Mouse (Mus musculus): ENCODE measurements at regions not wholly inside any gene's neighbourhood (a gene's known extent, or its start where the extent isn't known, plus 50 kb on each side); places are given as distances from the start of the nearest gene placed in this dataset.

DNA sequence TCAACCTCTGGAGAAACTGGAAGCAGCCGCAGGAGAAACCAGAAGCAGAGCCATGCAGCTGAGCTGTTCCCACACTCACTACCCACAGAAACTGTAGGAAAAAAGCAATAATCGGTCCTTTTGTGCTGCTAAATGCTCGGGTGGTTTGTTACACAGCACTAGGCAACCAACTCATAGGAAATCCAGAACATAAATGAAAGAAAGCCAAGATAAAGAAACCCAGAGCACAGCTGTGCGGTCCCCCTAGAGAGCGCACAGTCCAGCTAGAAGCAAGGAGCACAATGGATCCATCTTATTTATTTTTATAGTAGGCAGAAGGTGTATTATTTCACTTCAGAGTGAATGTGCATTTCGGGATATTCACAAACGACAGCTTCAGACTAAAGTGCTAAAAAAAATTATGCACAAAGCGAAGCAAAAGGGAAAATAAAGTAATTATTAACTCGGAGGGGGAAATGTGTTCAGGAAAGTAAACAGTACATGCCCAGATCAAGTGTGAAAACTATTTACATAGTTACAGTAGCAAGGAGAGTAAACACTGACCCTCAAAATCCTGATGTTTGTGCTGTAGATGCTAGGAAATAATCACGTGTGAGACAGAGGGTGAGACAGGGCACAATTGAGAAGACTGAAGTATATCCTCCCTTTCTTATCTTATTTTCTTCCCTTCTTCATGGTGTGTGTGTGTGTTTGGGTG lies 204.4 kb upstream of the Noct start:
- TF ChIP-seq CTCF (IDR thresholded peaks at IDR 0.05; ENCODE audit: control insufficient read depth, insufficient read depth, insufficient read length) (no peak), CEBPB (IDR thresholded peaks at IDR 0.05; ENCODE audit: low read depth) (no peak), MYOG (IDR thresholded peaks at IDR 0.05; ENCODE audit: control insufficient read depth, extremely low read depth, insufficient read length) (no peak), USF1 (IDR thresholded peaks at IDR 0.05; ENCODE audit: low read depth) (no peak)
